Mouse (Mus musculus) forebrain, postnatal 0 days (tissue): Measurements from ENCODE around the gene Man1a. TPM values are rescaled to one million over a fixed set of nuclear protein-coding genes. Genes with fewer than 3 reads are reported as not detected.

ENCODE experiments used
- ATAC-seq: fragments of 200-750 bp; cut with Nextera tagmentation; 2 replicates; pipeline ENCODE4 v1.8.0; 2017; ENCODE audit warnings: mild to moderate bottlenecking, moderate library complexity
- DNase-seq: peaks from one replicate; pipeline ENCODE4 v3.0.0-alpha.2; 2015
- H3K27ac ChIP-seq: fragments of 300-500 bp; sonication (generic); 2 replicates; pipeline ENCODE4 v1.5.1; 2014; ENCODE audit warnings: low read depth, mild to moderate bottlenecking, antibody characterized with exemption, low read length, moderate library complexity, mixed read lengths
- H3K27me3 ChIP-seq: fragments of 300-500 bp; sonication (generic); 2 replicates; pipeline ENCODE4 v1.6.1; 2014; ENCODE audit warnings: mild to moderate bottlenecking, low read length, mixed read lengths; ENCODE audit not compliant: insufficient read depth
- H3K36me3 ChIP-seq: fragments of 300-500 bp; sonication (generic); 2 replicates; pipeline ENCODE4 v1.6.1; 2014; ENCODE audit warnings: mild to moderate bottlenecking, moderate library complexity; ENCODE audit not compliant: insufficient read depth
- H3K4me1 ChIP-seq: fragments of 300-500 bp; sonication (generic); 2 replicates; pipeline ENCODE4 v1.6.1; 2014; ENCODE audit warnings: antibody characterized with exemption; ENCODE audit not compliant: insufficient read depth
- H3K4me2 ChIP-seq: fragments of 300-500 bp; sonication (generic); 2 replicates; pipeline ENCODE4 v1.6.1; 2014; ENCODE audit warnings: low read depth, mild to moderate bottlenecking, moderate library complexity
- H3K4me3 ChIP-seq: fragments of 300-500 bp; sonication (generic); 2 replicates; pipeline ENCODE4 v1.5.1; 2014; ENCODE audit warnings: low read depth, low read length, mixed read lengths
- H3K9ac ChIP-seq: fragments of 300-500 bp; sonication (generic); 2 replicates; pipeline ENCODE4 v1.6.1; 2014; ENCODE audit warnings: mild to moderate bottlenecking
- H3K9me3 ChIP-seq: fragments of 300-500 bp; sonication (generic); 2 replicates; pipeline ENCODE4 v1.6.1; 2016; ENCODE audit warnings: low read length
- CTCF ChIP-seq: sonication (generic); IDR thresholded peaks from 2 replicates; pipeline ENCODE4 v1.5.1; 2016; ENCODE audit warnings: antibody characterized with exemption, control low read depth, low read depth
- WGBS: fragments of 180-500 bp; shearing (Covaris S2); extraction: QIAGEN DNeasy Blood & Tissue Kit; methylation state at CpG from one replicate; pipeline ENCODE4 v1.1.7; 2014; 5-methylcytosine and 5-hydroxymethylcytosine counted together
- polyA plus RNA-seq: library from polyadenylated mRNA; unstranded; fragments of >200 nt; fragmentation: Nextera tagmentation; extraction: Ambion mirVana; gene quantifications from 2 replicates; pipeline ENCODE4 v1.2.1, GENCODE M21; 2015
- total RNA-seq: library from RNA; depleted of rRNA; stranded (reverse); fragments of >200 nt; gene quantifications from 2 replicates; pipeline ENCODE4 v1.2.3, GENCODE M21; 2014

Gene Man1a
- total and polyA plus RNA-seq, 2 experiments from 2014 or later: 4.7 to 25.4 TPM

DNA sequence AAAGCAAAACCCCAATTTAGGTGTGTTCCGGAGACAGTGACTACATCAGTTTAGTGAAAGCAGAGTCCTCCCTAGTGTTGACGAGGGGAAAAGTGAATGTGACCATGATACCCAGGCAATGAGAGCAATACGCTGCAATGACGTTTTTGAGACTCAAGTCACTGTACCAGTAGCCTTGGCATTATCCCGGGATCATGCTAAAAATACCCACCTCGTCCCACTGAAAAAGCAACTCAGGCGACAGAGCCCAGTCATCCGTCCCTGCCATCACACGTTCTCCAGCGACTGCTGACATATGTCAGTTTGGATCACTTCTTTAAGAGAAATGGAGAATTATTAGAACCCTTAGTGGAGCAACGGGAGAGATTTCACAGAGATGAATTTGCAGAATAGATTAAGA is 13.6 kb downstream of the Man1a start:
- no peak for TF ChIP-seq CTCF
- WGBS: 85% methylated on average over 11 of the region's 11 CpGs
- no peak for DNase-seq
- no peaks in the 10 kb centered on the region for H3K9me3 ChIP-seq
- H3K9ac ChIP-seq: no peak overlapping the region
- H3K4me3 ChIP-seq: no peak overlapping the region
- ATAC-seq: no peak
- no peak overlapping the region for H3K27ac ChIP-seq
- no peaks in the 10 kb centered on the region for H3K36me3 ChIP-seq
- no peak overlapping the region for H3K4me2 ChIP-seq
- H3K4me1 ChIP-seq: no peaks in the 10 kb centered on the region
- no peaks in the 10 kb centered on the region for H3K27me3 ChIP-seq

DNA sequence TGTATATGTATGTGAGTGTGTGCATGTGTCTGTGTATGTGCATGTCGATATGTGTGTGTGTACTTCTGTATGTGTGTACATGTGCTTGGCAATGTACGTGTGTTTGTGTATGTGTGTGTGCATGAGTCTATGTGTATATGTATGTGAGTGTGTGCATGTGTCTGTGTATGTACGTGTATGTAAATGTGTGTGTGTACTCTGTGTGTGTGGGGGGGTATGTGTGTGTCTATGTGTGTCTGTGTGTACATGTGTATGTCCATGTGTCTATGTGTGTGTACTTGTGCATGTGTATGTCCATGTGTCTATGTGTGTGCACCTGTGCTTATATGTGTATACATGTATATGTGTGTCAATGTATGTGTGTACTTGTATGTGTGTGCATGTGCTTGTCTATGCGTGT is 15.2 kb downstream of the Man1a start:
- ATAC-seq (no peak), DNase-seq (no peak)
- Histone ChIP-seq H3K4me1 (no peaks in the 10 kb centered on the region), H3K27ac (no peak overlapping the region), H3K4me3 (no peak overlapping the region), H3K27me3 (no peaks in the 10 kb centered on the region), H3K36me3 (no peaks in the 10 kb centered on the region), H3K4me2 (no peak overlapping the region), H3K9me3 (no peaks in the 10 kb centered on the region), H3K9ac (no peak overlapping the region)
- 99% methylated on average over 4 of the region's 4 CpGs for WGBS
- no peak for TF ChIP-seq CTCF

DNA sequence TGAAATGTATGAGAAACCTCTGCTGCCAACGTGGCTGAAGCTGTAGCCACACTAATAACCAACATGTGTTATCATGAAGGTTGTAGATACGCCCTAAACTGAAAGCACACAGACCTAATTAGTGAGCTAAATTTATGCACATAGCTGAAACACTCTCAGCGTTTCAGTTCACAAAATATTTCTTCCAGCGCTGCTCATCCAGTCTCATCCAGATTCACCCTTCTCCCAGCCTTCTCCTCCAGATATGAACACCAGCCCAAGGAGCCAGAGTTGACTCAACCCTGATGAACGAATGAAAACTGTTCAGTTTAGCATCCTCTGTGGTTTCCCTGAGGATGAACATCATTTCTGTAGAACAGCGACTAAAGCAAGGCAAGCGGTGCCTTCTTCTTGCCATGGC is 15.8 kb downstream of the Man1a start:
- no peaks in the 10 kb centered on the region for H3K9me3 ChIP-seq
- no peaks in the 10 kb centered on the region for H3K27me3 ChIP-seq
- H3K27ac ChIP-seq: no peak overlapping the region
- H3K9ac ChIP-seq: no peak overlapping the region
- DNase-seq (no peak), ATAC-seq (no peak)
- H3K4me1 ChIP-seq: no peaks in the 10 kb centered on the region
- no peak for TF ChIP-seq CTCF
- no peaks in the 10 kb centered on the region for H3K36me3 ChIP-seq
- H3K4me2 ChIP-seq: no peak overlapping the region
- no peak overlapping the region for H3K4me3 ChIP-seq
- 67% methylated on average over 7 of the region's 7 CpGs for WGBS

DNA sequence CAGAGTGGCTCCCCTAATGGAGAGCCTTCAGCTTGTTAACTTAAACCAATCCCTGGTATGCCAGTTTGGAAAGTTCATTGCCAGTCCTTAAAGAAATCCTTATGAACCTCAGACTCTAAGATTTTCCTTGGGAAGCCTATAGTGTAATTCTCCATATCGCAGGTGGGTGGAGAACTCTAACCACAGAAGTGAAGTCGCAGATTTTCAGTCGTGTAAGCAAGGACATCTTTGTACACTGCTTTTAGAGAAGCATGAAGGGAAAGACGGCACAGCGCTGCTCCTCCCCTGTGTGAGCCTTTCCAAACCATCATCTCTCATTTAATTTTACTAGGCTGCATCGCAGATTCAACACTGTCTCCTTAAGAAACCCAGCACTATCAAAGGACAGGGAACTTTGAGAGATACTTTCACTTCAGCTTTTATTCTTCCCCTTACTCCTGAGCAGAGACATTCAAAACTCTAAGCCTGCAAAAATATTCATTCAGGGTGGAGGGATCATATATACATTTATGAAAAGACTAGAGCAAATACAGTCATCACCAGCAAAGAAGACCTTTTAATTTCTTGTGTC is 16.6 kb downstream of the Man1a start:
- H3K4me3 ChIP-seq: no peak overlapping the region
- H3K9ac ChIP-seq: no peak overlapping the region
- 50% methylated on average over 6 of the region's 6 CpGs for WGBS
- peak; percentile 76 for ATAC-seq
- H3K9me3 ChIP-seq: no peaks in the 10 kb centered on the region
- DNase-seq: peak; percentile 56
- no peak overlapping the region for H3K4me2 ChIP-seq
- no peak overlapping the region for H3K27ac ChIP-seq
- peak; percentile 69 for TF ChIP-seq CTCF
- H3K36me3 ChIP-seq: no peaks in the 10 kb centered on the region
- no peaks in the 10 kb centered on the region for H3K27me3 ChIP-seq
- H3K4me1 ChIP-seq: no peaks in the 10 kb centered on the region

- Histone ChIP-seq H3K36me3 (no peaks in the 10 kb centered on the region), H3K27ac (no peak overlapping the region), H3K4me2 (no peak overlapping the region), H3K9ac (no peak overlapping the region), H3K27me3 (no peaks in the 10 kb centered on the region), H3K4me1 (no peaks in the 10 kb centered on the region), H3K9me3 (no peaks in the 10 kb centered on the region), H3K4me3 (no peak overlapping the region)
- DNase-seq (no peak), ATAC-seq (no peak)
- TF ChIP-seq CTCF: no peak
- 25% methylated on average over 3 of the region's 3 CpGs for WGBS
Observed at GRCm38 (mm10) chr10:54059092-54059496, 17.3 kb downstream of the Man1a start.

DNA sequence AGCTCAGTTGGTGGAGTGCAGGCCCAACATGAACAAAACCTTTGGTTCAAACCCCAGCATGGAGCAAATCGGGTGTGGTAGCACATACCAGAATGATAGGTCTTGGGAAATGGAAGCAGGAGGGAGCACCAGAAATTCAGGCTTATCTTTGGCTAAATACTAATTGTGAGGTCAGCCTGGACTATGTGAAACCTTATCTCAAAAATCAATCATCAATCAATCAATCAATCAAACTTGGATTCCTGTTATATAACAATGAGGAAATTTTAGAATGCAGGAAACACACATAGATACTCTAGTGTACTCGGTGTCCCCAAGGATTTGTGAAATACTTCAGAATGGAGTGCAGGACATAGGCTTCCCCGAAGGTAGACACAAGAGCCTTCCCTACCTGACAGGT is 17.8 kb downstream of the Man1a start:
- no peak overlapping the region for H3K4me3 ChIP-seq
- H3K4me2 ChIP-seq: no peak overlapping the region
- no peaks in the 10 kb centered on the region for H3K27me3 ChIP-seq
- no peak for DNase-seq
- H3K36me3 ChIP-seq: no peaks in the 10 kb centered on the region
- WGBS: 86% methylated on average over 3 of the region's 3 CpGs
- H3K4me1 ChIP-seq: no peaks in the 10 kb centered on the region
- no peak overlapping the region for H3K9ac ChIP-seq
- no peak for ATAC-seq
- TF ChIP-seq CTCF: no peak
- H3K9me3 ChIP-seq: no peaks in the 10 kb centered on the region
- no peak overlapping the region for H3K27ac ChIP-seq

DNA sequence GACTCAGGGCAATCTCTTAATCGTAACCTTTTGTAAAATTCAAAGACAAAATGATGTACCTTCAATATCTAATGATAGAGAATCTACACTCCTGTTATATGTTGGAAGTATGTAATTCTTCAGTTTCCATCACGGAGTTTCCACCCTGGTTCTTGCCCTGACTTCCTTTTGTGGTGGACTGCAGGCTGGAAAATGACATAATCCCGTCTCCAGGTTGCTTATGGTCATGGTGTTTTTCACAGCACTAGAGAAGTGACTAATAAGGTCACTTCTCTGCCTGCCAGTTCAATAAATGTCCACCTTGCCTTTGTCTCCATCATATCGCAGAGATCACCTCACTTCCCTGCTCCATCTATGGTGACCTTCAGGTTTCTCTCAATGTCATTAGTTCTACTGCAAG is 22.2 kb downstream of the Man1a start:
- Histone ChIP-seq H3K27ac (no peak overlapping the region), H3K27me3 (no peaks in the 10 kb centered on the region), H3K9me3 (no peaks in the 10 kb centered on the region), H3K9ac (no peak overlapping the region), H3K36me3 (no peaks in the 10 kb centered on the region), H3K4me3 (no peak overlapping the region), H3K4me2 (no peak overlapping the region), H3K4me1 (no peaks in the 10 kb centered on the region)
- DNase-seq (no peak), ATAC-seq (no peak)
- 79% methylated on average over 4 of the region's 4 CpGs for WGBS
- no peak for TF ChIP-seq CTCF

- no peak overlapping the region for H3K4me3 ChIP-seq
- no peaks in the 10 kb centered on the region for H3K27me3 ChIP-seq
- no peak for DNase-seq
- no peak overlapping the region for H3K27ac ChIP-seq
- no peak overlapping the region for H3K4me2 ChIP-seq
- ATAC-seq: no peak
- 90% methylated on average over 4 of the region's 4 CpGs for WGBS
- TF ChIP-seq CTCF: no peak
- H3K4me1 ChIP-seq: no peaks in the 10 kb centered on the region
- H3K9ac ChIP-seq: no peak overlapping the region
- H3K9me3 ChIP-seq: no peaks in the 10 kb centered on the region
- no peaks in the 10 kb centered on the region for H3K36me3 ChIP-seq
Observed at GRCm38 (mm10) chr10:54047885-54048284, 28.5 kb downstream of the Man1a start.
